Mouse (Mus musculus): Measurements from ENCODE around the gene Mta1.

Gene Mta1

GRCm38 (mm10) chr12:113136492-113137020, 38.5 kb downstream of the Mta1 start:
- CTCF ChIA-PET: interaction anchor here in 2 of 4 experiments (0.6 to 1.1 kb wide), 4 partner anchors 10 to 289 kb away, joined by 3 to 4 read pairs (median 4); partner anchors contain the start of gene Crip1 (in 1 of the 2)
- POLR2A ChIA-PET: interaction anchor here in 3 of 4 experiments (0.6 to 2.4 kb wide), 8 partner anchors 9 to 62 kb away, joined by 3 to 8 read pairs (median 4); partner anchors contain the start of genes Tedc1 (in 1 of the 3) and Tex22 (in 1 of the 3)

- ChIA-PET CTCF (interaction anchor here in 2 of 4 experiments (0.6 to 1.4 kb wide), 6 partner anchors 9 to 583 kb away, joined by 3 to 4 read pairs (median 3); partner anchors contain the start of gene Crip1 (in 1 of the 2)), POLR2A (interaction anchor here in 2 of 4 experiments (0.6 to 1.9 kb wide), 7 partner anchors 8 to 63 kb away, joined by 3 to 8 read pairs (median 4); partner anchors contain the start of genes Tedc1 (in 1 of the 2) and Tex22 (in 1 of the 2))
Observed at GRCm38 (mm10) chr12:113137260-113138213, 39.5 kb downstream of the Mta1 start.

GRCm38 (mm10) chr12:113138291-113138690, 40.2 kb downstream of the Mta1 start:
- ChIA-PET POLR2A (interaction anchor here in 3 of 4 experiments (0.5 to 2.3 kb wide), 7 partner anchors 9 to 112 kb away, joined by 3 to 11 read pairs (median 6); no protein-coding TSS in a partner anchor), CTCF (interaction anchor here in 1 of 4 experiments (1.4 kb wide), 1 partner anchor 19 kb away, joined by 3 read pairs; no protein-coding TSS in a partner anchor)

- POLR2A ChIA-PET: interaction anchor here (0.5 to 4.6 kb wide), 22 partner anchors 9 to 141 kb away, joined by 3 to 32 read pairs (median 5); partner anchors contain the start of genes Brf1 (in 1 of the 4) and Tedc1 (in 1 of the 4)
- CTCF ChIA-PET: interaction anchor here in 3 of 4 experiments (0.7 to 7.8 kb wide), 14 partner anchors 9 to 264 kb away, joined by 3 to 85 read pairs (median 4); partner anchors contain the start of genes Brf1 (in 1 of the 3), Nudt14 (in 1 of the 3), Tedc1 (in 1 of the 3) and Tex22 (in 1 of the 3)
Observed at GRCm38 (mm10) chr12:113138901-113139864, 41.1 kb downstream of the Mta1 start.

GRCm38 (mm10) chr12:113139908-113140615, 42.0 kb downstream of the Mta1 start, which contains the start of gene Crip2:
Crip2 (plus strand) TSS chr12:113140236.
- ChIA-PET CTCF (interaction anchor here (0.6 to 7.8 kb wide), 20 partner anchors 9 to 467 kb away, joined by 3 to 85 read pairs (median 4); partner anchors contain the start of genes Tex22 (in 2 of the 4), Brf1 (in 1 of the 4), Nudt14 (in 1 of the 4) and Tedc1 (in 1 of the 4)), POLR2A (interaction anchor here (0.6 to 4.6 kb wide), 42 partner anchors 8 to 344 kb away, joined by 3 to 32 read pairs (median 4); partner anchors contain the start of genes Tedc1 (in 3 of the 4), Tex22 (in 2 of the 4) and Brf1 (in 1 of the 4))

- ChIA-PET POLR2A (interaction anchor here (0.6 to 4.6 kb wide), 42 partner anchors 8 to 345 kb away, joined by 3 to 32 read pairs (median 4); partner anchors contain the start of genes Tedc1 (in 3 of the 4), Tex22 (in 2 of the 4) and Brf1 (in 1 of the 4)), CTCF (interaction anchor here (0.5 to 7.8 kb wide), 17 partner anchors 10 to 468 kb away, joined by 3 to 85 read pairs (median 4); partner anchors contain the start of genes Tedc1 (in 2 of the 4) and Tex22 (in 1 of the 4))
Observed at GRCm38 (mm10) chr12:113140616-113141411, 42.7 kb downstream of the Mta1 start.

- CTCF ChIA-PET: interaction anchor here in 3 of 4 experiments (0.9 to 7.8 kb wide), 10 partner anchors 9 to 266 kb away, joined by 3 to 85 read pairs (median 4); partner anchors contain the start of gene Tedc1 (in 2 of the 3)
Observed at GRCm38 (mm10) chr12:113141531-113141973, 43.5 kb downstream of the Mta1 start.

GRCm38 (mm10) chr12:113142021-113142975, 44.2 kb downstream of the Mta1 start:
- ChIA-PET POLR2A (interaction anchor here in 3 of 4 experiments (0.6 to 4.6 kb wide), 12 partner anchors 9 to 142 kb away, joined by 3 to 32 read pairs (median 3); partner anchors contain the start of genes Tedc1 (in 3 of the 3), Brf1 (in 1 of the 3) and Tex22 (in 1 of the 3)), CTCF (interaction anchor here (0.5 to 7.8 kb wide), 17 partner anchors 8 to 142 kb away, joined by 3 to 85 read pairs (median 3); partner anchors contain the start of genes Tedc1 (in 2 of the 4), Brf1 (in 1 of the 4) and Tex22 (in 1 of the 4))

More at GRCm38 (mm10) chr12:113141531-113141973, 43.5 kb downstream of the Mta1 start:
- POLR2A ChIA-PET: interaction anchor here in 2 of 4 experiments (0.8 to 4.6 kb wide), 14 partner anchors 9 to 68 kb away, joined by 3 to 32 read pairs (median 5); partner anchors contain the start of genes Tedc1 (in 2 of the 2) and Tex22 (in 1 of the 2)

- ChIA-PET POLR2A (interaction anchor here in 3 of 4 experiments (0.6 to 4.6 kb wide), 12 partner anchors 8 to 143 kb away, joined by 3 to 32 read pairs (median 4); partner anchors contain the start of genes Tedc1 (in 3 of the 3) and Brf1 (in 1 of the 3)), CTCF (interaction anchor here in 3 of 4 experiments (0.5 to 7.8 kb wide), 15 partner anchors 10 to 573 kb away, joined by 3 to 85 read pairs (median 3); partner anchors contain the start of genes Tedc1 (in 2 of the 3), Brf1 (in 1 of the 3) and Tex22 (in 1 of the 3))
Observed at GRCm38 (mm10) chr12:113143164-113143563, 45.1 kb downstream of the Mta1 start.

GRCm38 (mm10) chr12:113144001-113144756, 46.1 kb downstream of the Mta1 start:
- ChIA-PET POLR2A (interaction anchor here in 2 of 4 experiments (0.9 to 4.1 kb wide), 4 partner anchors 9 to 59 kb away, joined by 3 to 13 read pairs (median 4); partner anchors contain the start of gene Tedc1 (in 1 of the 2)), CTCF (interaction anchor here (0.5 to 7.8 kb wide), 20 partner anchors 11 to 810 kb away, joined by 3 to 85 read pairs (median 4); partner anchors contain the start of genes Tedc1 (in 2 of the 4), Tex22 (in 2 of the 4) and Brf1 (in 1 of the 4))

- CTCF ChIA-PET: interaction anchor here (0.5 to 7.8 kb wide), 18 partner anchors 11 to 811 kb away, joined by 3 to 85 read pairs (median 4); partner anchors contain the start of genes Tedc1 (in 2 of the 4) and Tex22 (in 1 of the 4)
- POLR2A ChIA-PET: interaction anchor here in 2 of 4 experiments (0.7 to 4.1 kb wide), 6 partner anchors 9 to 77 kb away, joined by 3 to 13 read pairs (median 3); partner anchors contain the start of gene Tedc1 (in 1 of the 2)
Observed at GRCm38 (mm10) chr12:113144886-113145285, 46.8 kb downstream of the Mta1 start.

- POLR2A ChIA-PET: interaction anchor here (0.6 to 4.1 kb wide), 13 partner anchors 10 to 170 kb away, joined by 3 to 37 read pairs (median 6); partner anchors contain the start of genes Tedc1 (in 4 of the 4), Brf1 (in 1 of the 4) and Btbd6 (in 1 of the 4)
Observed at GRCm38 (mm10) chr12:113145591-113145990, 47.5 kb downstream of the Mta1 start.

More at GRCm38 (mm10) chr12:113145591-113145990, 47.5 kb downstream of the Mta1 start:
- CTCF ChIA-PET: interaction anchor here (0.5 to 7.8 kb wide), 41 partner anchors 9 to 422 kb away, joined by 3 to 85 read pairs (median 4); partner anchors contain the start of genes Tedc1 (in 4 of the 4), Tex22 (in 2 of the 4), Brf1 (in 1 of the 4) and Pacs2 (in 1 of the 4)
